Mouse (Mus musculus) neural tube, embryonic 12.5 days (tissue): ENCODE data around the gene Olfr1226. TPM values are rescaled to one million over a fixed set of nuclear protein-coding genes. Genes with fewer than 3 reads are reported as not detected.
"Not testable (repeated sequence)": the region's sequence is repeated elsewhere in the genome, so short reads cannot be mapped to it uniquely, and the experiment has no call there.

Source experiments
- ATAC-seq: fragments of 200-750 bp; cut with Nextera tagmentation; 2 replicates; pipeline ENCODE4 v1.8.0; 2017; ENCODE audit warnings: low read depth, mild to moderate bottlenecking, moderate TSS enrichment, moderate library complexity; ENCODE audit not compliant: low FRiP score
- H3K27ac ChIP-seq: fragments of 300-500 bp; sonication (generic); 2 replicates; pipeline ENCODE4 v1.5.1; 2016
- H3K27me3 ChIP-seq: fragments of 300-500 bp; sonication (generic); replicated peaks from 2 replicates; pipeline ENCODE4 v1.6.1; 2016; ENCODE audit warnings: mild to moderate bottlenecking
- H3K36me3 ChIP-seq: fragments of 300-500 bp; sonication (generic); 2 replicates; pipeline ENCODE4 v1.6.1; 2016; ENCODE audit warnings: mild to moderate bottlenecking
- H3K4me1 ChIP-seq: fragments of 300-500 bp; sonication (generic); 2 replicates; pipeline ENCODE4 v1.6.1; 2016
- H3K4me2 ChIP-seq: fragments of 300-500 bp; sonication (generic); replicated peaks from 2 replicates; pipeline ENCODE4 v1.6.1; 2016; ENCODE audit warnings: mild to moderate bottlenecking
- H3K4me3 ChIP-seq: fragments of 300-500 bp; sonication (generic); 2 replicates; pipeline ENCODE4 v1.5.1; 2016
- H3K9ac ChIP-seq: fragments of 300-500 bp; sonication (generic); 2 replicates; pipeline ENCODE4 v1.6.1; 2016; ENCODE audit warnings: mild to moderate bottlenecking
- H3K9me3 ChIP-seq: fragments of 300-500 bp; sonication (generic); 2 replicates; pipeline ENCODE4 v1.6.1; 2016; ENCODE audit warnings: mild to moderate bottlenecking
- WGBS: fragments of 180-500 bp; shearing (Covaris S2); methylation state at CpG from one replicate; pipeline ENCODE4 v1.1.7; 2016; 5-methylcytosine and 5-hydroxymethylcytosine counted together
- polyA plus RNA-seq: library from polyadenylated mRNA; unstranded; fragments of >200 nt; fragmentation: Nextera tagmentation; extraction: Ambion mirVana; gene quantifications from 2 replicates; pipeline ENCODE4 v1.2.1, GENCODE M21; 2016

Gene Olfr1226
- polyA plus RNA-seq, result not detected in 2 replicates

- H3K27ac ChIP-seq, result no peak within 1 kb of the TSS
- no peaks in the 10 kb centered on the region for H3K9me3 ChIP-seq
- no peak within 1 kb of the TSS for H3K9ac ChIP-seq
- H3K4me1 ChIP-seq, result no peaks in the 10 kb centered on the region
- H3K4me2 ChIP-seq, result no peak within 1 kb of the TSS
- WGBS, result 51% methylated on average over 2 of the region's 2 CpGs
- no peaks in the 10 kb centered on the region for H3K36me3 ChIP-seq
- no peak for ATAC-seq
- no peaks in the 10 kb centered on the region for H3K27me3 ChIP-seq
- no peak within 1 kb of the TSS for H3K4me3 ChIP-seq
These were observed at the start of gene Olfr1226 for GRCm38 (mm10) chr2:89199948-89200347. Gene Olfr1226 (minus strand): TSS chr2:89200048.

GRCm38 (mm10) chr2:89196325-89196982 lies 3.4 kb downstream of the Olfr1226 start:
- 94% methylated on average over 3 of the region's 3 CpGs for WGBS
- ATAC-seq, result no peak

GRCm38 (mm10) chr2:89174569-89174968 lies 25.3 kb downstream of the Olfr1226 start, which contains the start of gene Olfr1225:
Gene Olfr1225 (minus strand): TSS chr2:89174669.
- Histone ChIP-seq H3K36me3 (no peaks in the 10 kb centered on the region), H3K27ac (no peak within 1 kb of the TSS), H3K9me3 (no peaks in the 10 kb centered on the region), H3K4me2 (no peak within 1 kb of the TSS), H3K27me3 (no peaks in the 10 kb centered on the region), H3K4me3 (no peak within 1 kb of the TSS), H3K9ac (no peak within 1 kb of the TSS), H3K4me1 (no peaks in the 10 kb centered on the region)
- no peak for ATAC-seq
- WGBS, result 90% methylated on average over 1 of the region's 1 CpGs

More at GRCm38 (mm10) chr2:89196325-89196982, 3.4 kb downstream of the Olfr1226 start:
- Histone ChIP-seq H3K27ac (no peak overlapping the region), H3K4me3 (no peak overlapping the region), H3K9me3 (no peaks in the 10 kb centered on the region), H3K9ac (no peak overlapping the region), H3K36me3 (no peaks in the 10 kb centered on the region), H3K27me3 (no peaks in the 10 kb centered on the region), H3K4me2 (no peak overlapping the region), H3K4me1 (no peaks in the 10 kb centered on the region)

GRCm38 (mm10) chr2:89164711-89165110 lies 35.1 kb downstream of the Olfr1226 start:
- ATAC-seq, result not testable (repeated sequence)
- 93% methylated on average over 4 of the region's 4 CpGs for WGBS

GRCm38 (mm10) chr2:89163991-89164390 lies 35.9 kb downstream of the Olfr1226 start, which contains the start of gene Olfr1224-ps1:
Gene Olfr1224-ps1 (minus strand): TSS chr2:89164091.
- ATAC-seq, H3K27me3 ChIP-seq: not testable (repeated sequence)

More at GRCm38 (mm10) chr2:89164711-89165110, 35.1 kb downstream of the Olfr1226 start:
- H3K27ac ChIP-seq, H3K4me1 ChIP-seq, H3K4me2 ChIP-seq, H3K9me3 ChIP-seq, H3K4me3 ChIP-seq, H3K9ac ChIP-seq, H3K27me3 ChIP-seq, H3K36me3 ChIP-seq: not testable (repeated sequence)

GRCm38 (mm10) chr2:89151460-89151859 lies 48.4 kb downstream of the Olfr1226 start, which contains the start of gene Olfr1223:
Gene Olfr1223 (minus strand): TSS chr2:89151560.
- Histone ChIP-seq H3K4me3 (no peak within 1 kb of the TSS), H3K9ac (no peak within 1 kb of the TSS)
- WGBS, result 86% methylated on average over 1 of the region's 1 CpGs

More at GRCm38 (mm10) chr2:89163991-89164390, 35.9 kb downstream of the Olfr1226 start, which contains the start of gene Olfr1224-ps1:
- not testable (repeated sequence) for H3K4me1 ChIP-seq, H3K4me2 ChIP-seq, H3K36me3 ChIP-seq, H3K9ac ChIP-seq, H3K4me3 ChIP-seq, H3K9me3 ChIP-seq, H3K27ac ChIP-seq
- WGBS, result 92% methylated on average over 8 of the region's 8 CpGs

More at GRCm38 (mm10) chr2:89151460-89151859, 48.4 kb downstream of the Olfr1226 start, which contains the start of gene Olfr1223:
- Histone ChIP-seq H3K4me2 (no peak within 1 kb of the TSS), H3K4me1 (no peaks in the 10 kb centered on the region), H3K27ac (no peak within 1 kb of the TSS), H3K9me3 (no peaks in the 10 kb centered on the region), H3K27me3 (no peaks in the 10 kb centered on the region), H3K36me3 (no peaks in the 10 kb centered on the region)
- no peak for ATAC-seq

Other genes with a start within 250 kb of the Olfr1226 start
- not detected in 2 replicates for gene Olfr1212, start 246.1 kb downstream of the Olfr1226 start, polyA plus RNA-seq
- gene Gm13762, start 219.8 kb downstream of the Olfr1226 start, polyA plus RNA-seq, result not detected in 2 replicates
- gene Olfr1214, start 207.4 kb downstream of the Olfr1226 start, polyA plus RNA-seq, result not detected in 2 replicates
- not detected in 2 replicates for gene Olfr1215, start 193.1 kb downstream of the Olfr1226 start, polyA plus RNA-seq
- gene Olfr1216, start 181.7 kb downstream of the Olfr1226 start, polyA plus RNA-seq, result not detected in 2 replicates
- not detected in 2 replicates for gene Olfr1217, start 168.0 kb downstream of the Olfr1226 start, polyA plus RNA-seq
- gene Olfr1218, start 138.9 kb downstream of the Olfr1226 start, polyA plus RNA-seq, result not detected in 2 replicates
- gene Olfr1219, start 116.5 kb downstream of the Olfr1226 start, polyA plus RNA-seq, result not detected in 2 replicates
- 0.04 TPM in 1 of 2 replicates, not detected in the other for gene Olfr1220, start 93.2 kb downstream of the Olfr1226 start, polyA plus RNA-seq
- not detected in 2 replicates for gene Olfr1221, start 82.8 kb downstream of the Olfr1226 start, polyA plus RNA-seq
- not detected in 2 replicates for gene Olfr1222, start 67.0 kb downstream of the Olfr1226 start, polyA plus RNA-seq
- gene Olfr1223, start 48.5 kb downstream of the Olfr1226 start, polyA plus RNA-seq, result not detected in 2 replicates
- not detected in 2 replicates for gene Olfr1224-ps1, start 36.0 kb downstream of the Olfr1226 start, polyA plus RNA-seq
- gene Olfr1225, start 25.4 kb downstream of the Olfr1226 start, polyA plus RNA-seq, result not detected in 2 replicates
- not detected in 2 replicates for gene Olfr1228, start 54.0 kb upstream of the Olfr1226 start, polyA plus RNA-seq
- not detected in 2 replicates for gene Olfr1229, start 88.0 kb upstream of the Olfr1226 start, polyA plus RNA-seq
- gene Olfr1230, start 97.2 kb upstream of the Olfr1226 start, polyA plus RNA-seq, result not detected in 2 replicates
- gene Olfr1231, start 107.0 kb upstream of the Olfr1226 start, polyA plus RNA-seq, result not detected in 2 replicates
- not detected in 2 replicates for gene Olfr1232, start 129.6 kb upstream of the Olfr1226 start, polyA plus RNA-seq
- gene Olfr1233, start 142.3 kb upstream of the Olfr1226 start, polyA plus RNA-seq, result not detected in 2 replicates
- gene Olfr1234, start 164.8 kb upstream of the Olfr1226 start, polyA plus RNA-seq, result not detected in 2 replicates
- not detected in 2 replicates for gene Olfr1238, start 209.6 kb upstream of the Olfr1226 start, polyA plus RNA-seq
- gene Olfr1239, start 220.4 kb upstream of the Olfr1226 start, polyA plus RNA-seq, result not detected in 2 replicates
- gene Olfr1240, start 243.0 kb upstream of the Olfr1226 start, polyA plus RNA-seq, result not detected in 2 replicates